Mouse (Mus musculus) hindbrain, postnatal 0 days (tissue): Measurements from ENCODE around the gene Igsf23. TPM values are rescaled to one million over a fixed set of nuclear protein-coding genes. Genes with fewer than 3 reads are reported as not detected.
"Not testable (repeated sequence)": the region's sequence is repeated elsewhere in the genome, so short reads cannot be mapped to it uniquely, and the experiment has no call there.

Experiments
- ATAC-seq: fragments of 200-750 bp; cut with Nextera tagmentation; 2 replicates; pipeline ENCODE4 v1.8.0; 2017; ENCODE audit warnings: mild to moderate bottlenecking, moderate TSS enrichment, moderate library complexity
- DNase-seq: peaks from one replicate; pipeline ENCODE4 v3.0.0-alpha.2; 2015; ENCODE audit warnings: low spot score
- H3K27ac ChIP-seq: fragments of 300-500 bp; sonication (generic); 2 replicates; pipeline ENCODE4 v1.5.1; 2014; ENCODE audit warnings: mild to moderate bottlenecking
- H3K27me3 ChIP-seq: fragments of 300-500 bp; sonication (generic); 2 replicates; pipeline ENCODE4 v1.6.1; 2014; ENCODE audit warnings: low read length, mixed read lengths; ENCODE audit not compliant: insufficient read depth
- H3K36me3 ChIP-seq: fragments of 300-500 bp; sonication (generic); 2 replicates; pipeline ENCODE4 v1.6.1; 2014; ENCODE audit warnings: low read length, mixed read lengths; ENCODE audit not compliant: insufficient read depth
- H3K4me1 ChIP-seq: fragments of 300-500 bp; sonication (generic); 2 replicates; pipeline ENCODE4 v1.6.1; 2014; ENCODE audit warnings: antibody characterized with exemption, low read length, mixed read lengths; ENCODE audit not compliant: insufficient read depth
- H3K4me2 ChIP-seq: fragments of 300-500 bp; sonication (generic); 2 replicates; pipeline ENCODE4 v1.6.1; 2014; ENCODE audit warnings: low read depth, mild to moderate bottlenecking, low read length, moderate library complexity, mixed read lengths
- H3K4me3 ChIP-seq: fragments of 300-500 bp; sonication (generic); 2 replicates; pipeline ENCODE4 v1.5.1; 2014; ENCODE audit warnings: low read length
- H3K9ac ChIP-seq: fragments of 300-500 bp; sonication (generic); replicated peaks from 2 replicates; pipeline ENCODE4 v1.6.1; 2014; ENCODE audit warnings: mild to moderate bottlenecking, low read length, moderate library complexity, mixed read lengths
- H3K9me3 ChIP-seq: fragments of 300-500 bp; sonication (generic); 2 replicates; pipeline ENCODE4 v1.6.1; 2016; ENCODE audit warnings: low read length, mixed read lengths
- CTCF ChIP-seq: IDR thresholded peaks from 2 replicates; pipeline ENCODE4 v1.5.1; 2016; ENCODE audit warnings: antibody characterized with exemption, control low read depth, low read depth
- WGBS: fragments of 180-500 bp; shearing (Covaris S2); extraction: QIAGEN DNeasy Blood & Tissue Kit; methylation state at CpG from one replicate; pipeline ENCODE4 v1.1.7; 2014; 5-methylcytosine and 5-hydroxymethylcytosine counted together
- polyA plus RNA-seq: library from polyadenylated mRNA; unstranded; fragments of >200 nt; fragmentation: Nextera tagmentation; extraction: Ambion mirVana; gene quantifications from 2 replicates; pipeline ENCODE4 v1.2.1, GENCODE M21; 2015
- total RNA-seq: library from RNA; depleted of rRNA; stranded (reverse); fragments of >200 nt; gene quantifications from 2 replicates; pipeline ENCODE4 v1.2.3, GENCODE M21; 2014

Igsf23 gene
- total and polyA plus RNA-seq, 2 experiments from 2014 or later = not detected

GRCm38 (mm10) chr7:19937229-19937821 is 13.2 kb downstream of the Igsf23 start:
- Histone ChIP-seq H3K27ac (no peak overlapping the region), H3K27me3 (no peaks in the 10 kb centered on the region), H3K4me2 (no peak overlapping the region), H3K4me3 (no peak overlapping the region), H3K9me3 (no peaks in the 10 kb centered on the region), H3K9ac (no peak overlapping the region), H3K36me3 (no peaks in the 10 kb centered on the region), H3K4me1 (no peaks in the 10 kb centered on the region)
- WGBS = 86% methylated on average over 11 of the region's 11 CpGs
- DNase-seq (no peak), ATAC-seq (no peak)
- TF ChIP-seq CTCF = no peak

- no peak overlapping the region for H3K4me2 ChIP-seq
- H3K4me1 ChIP-seq = no peaks in the 10 kb centered on the region
- no peak for DNase-seq
- no peaks in the 10 kb centered on the region for H3K27me3 ChIP-seq
- H3K4me3 ChIP-seq = no peak overlapping the region
- H3K36me3 ChIP-seq = no peaks in the 10 kb centered on the region
- ATAC-seq = no peak
- 61% methylated on average over 6 of the region's 6 CpGs for WGBS
- no peak overlapping the region for H3K27ac ChIP-seq
- no peaks in the 10 kb centered on the region for H3K9me3 ChIP-seq
- H3K9ac ChIP-seq = no peak overlapping the region
- TF ChIP-seq CTCF = no peak
These were observed 14.6 kb downstream of the Igsf23 start for GRCm38 (mm10) chr7:19935961-19936360.

DNA sequence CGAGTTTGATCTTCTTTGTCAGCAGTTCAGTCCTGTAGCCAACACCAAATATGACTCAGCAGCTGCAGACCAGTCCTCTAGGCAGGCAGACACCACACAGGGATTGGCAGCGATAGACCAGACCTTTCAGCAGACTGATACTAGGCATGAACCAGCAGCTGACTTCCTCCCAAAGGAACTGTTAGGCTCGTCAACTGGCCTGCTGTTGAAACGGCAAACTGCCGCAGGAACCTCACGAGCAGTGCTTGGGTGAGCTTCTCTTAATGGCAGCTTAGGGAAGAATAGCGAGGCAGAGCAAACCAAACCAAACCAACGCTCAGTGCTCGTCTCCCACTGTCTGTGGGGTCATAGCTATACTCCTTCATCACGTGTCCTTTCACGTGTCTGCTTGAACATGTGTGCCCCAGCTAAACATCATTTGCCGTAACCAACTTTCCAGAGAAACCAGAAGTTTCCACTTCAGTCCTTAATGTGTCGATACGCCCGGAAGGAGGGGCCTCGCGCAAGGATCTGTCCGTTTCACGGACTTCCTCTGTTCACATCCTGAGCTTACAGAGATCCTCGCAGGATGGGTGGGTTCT is 15.3 kb downstream of the Igsf23 start:
- no peak for TF ChIP-seq CTCF
- Histone ChIP-seq H3K4me3 (no peak overlapping the region), H3K4me2 (no peak overlapping the region), H3K27ac (no peak overlapping the region), H3K36me3 (no peaks in the 10 kb centered on the region), H3K4me1 (no peaks in the 10 kb centered on the region), H3K9ac (no peak overlapping the region), H3K27me3 (no peaks in the 10 kb centered on the region), H3K9me3 (no peaks in the 10 kb centered on the region)
- WGBS = 78% methylated on average over 20 of the region's 20 CpGs
- ATAC-seq (no peak), DNase-seq (no peak)

DNA sequence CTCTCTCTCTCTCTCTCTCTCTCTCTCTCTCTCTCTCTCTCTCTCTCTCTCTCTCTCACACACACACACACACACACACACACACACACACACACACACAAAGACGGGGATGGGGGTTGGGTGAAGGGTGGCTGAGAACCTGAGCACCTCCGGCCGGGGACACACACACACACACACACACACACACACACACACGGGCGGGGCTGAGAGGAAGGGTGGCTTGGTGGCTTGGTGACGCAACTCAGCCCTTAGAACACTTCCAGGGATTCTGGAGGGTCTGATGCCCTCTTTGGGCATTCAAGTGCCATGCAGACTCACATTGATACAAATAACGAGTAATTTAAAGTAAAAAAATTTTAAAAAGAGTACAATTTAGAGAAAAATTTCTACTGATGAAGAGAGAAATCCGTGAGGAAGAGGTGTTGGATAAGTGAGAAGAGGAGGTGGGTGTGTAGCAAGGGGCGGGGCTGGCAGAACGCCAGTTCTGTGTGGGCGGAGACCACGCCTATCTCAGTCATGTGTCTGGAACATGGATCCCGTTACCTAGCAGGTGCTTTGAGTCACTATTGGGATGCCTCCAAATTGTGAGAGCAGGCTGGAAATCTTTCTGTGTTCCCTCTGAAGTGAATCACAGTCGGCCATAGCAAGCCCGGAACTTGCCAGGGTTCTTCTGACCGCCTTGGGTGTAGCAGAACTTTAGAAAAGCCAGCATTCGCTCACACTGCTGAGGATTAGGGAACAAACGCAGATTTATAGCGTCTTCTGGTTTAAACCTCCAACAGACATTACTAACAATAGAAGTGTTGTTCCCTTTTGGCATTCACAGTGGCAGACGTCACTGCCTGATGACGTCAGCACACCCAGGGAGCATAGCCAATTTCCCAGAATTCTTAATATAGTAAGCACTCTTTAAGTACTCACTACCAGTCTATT is 17.4 kb downstream of the Igsf23 start:
- TF ChIP-seq CTCF = no peak
- no peaks in the 10 kb centered on the region for H3K4me1 ChIP-seq
- no peaks in the 10 kb centered on the region for H3K36me3 ChIP-seq
- ATAC-seq (peak; percentile 90), DNase-seq (peak; percentile 80)
- peak overlapping the region; percentile 47 for H3K4me2 ChIP-seq
- WGBS = 20% methylated on average over 20 of the region's 21 CpGs
- no peaks in the 10 kb centered on the region for H3K9me3 ChIP-seq
- H3K27me3 ChIP-seq = no peaks in the 10 kb centered on the region
- peak overlapping the region; percentile 68 for H3K27ac ChIP-seq
- 0 out of 2 replicates have a peak overlapping the region, but pooled peaks have one; percentile 10 for H3K9ac ChIP-seq
- peak overlapping the region; percentile 19 for H3K4me3 ChIP-seq

- peak; percentile 12 for DNase-seq
- no peaks in the 10 kb centered on the region for H3K9me3 ChIP-seq
- no peak overlapping the region for H3K4me3 ChIP-seq
- H3K9ac ChIP-seq = no peak overlapping the region
- no peaks in the 10 kb centered on the region for H3K27me3 ChIP-seq
- TF ChIP-seq CTCF = no peak
- 33% methylated on average over 13 of the region's 13 CpGs for WGBS
- peak overlapping the region; percentile 32 for H3K4me2 ChIP-seq
- peak overlapping the region; percentile 68; the same call in 1 of the 2 replicates for H3K27ac ChIP-seq
- H3K36me3 ChIP-seq = no peaks in the 10 kb centered on the region
- no peaks in the 10 kb centered on the region for H3K4me1 ChIP-seq
- peak; percentile 61 for ATAC-seq
These were observed 18.3 kb downstream of the Igsf23 start for GRCm38 (mm10) chr7:19932133-19932876.

DNA sequence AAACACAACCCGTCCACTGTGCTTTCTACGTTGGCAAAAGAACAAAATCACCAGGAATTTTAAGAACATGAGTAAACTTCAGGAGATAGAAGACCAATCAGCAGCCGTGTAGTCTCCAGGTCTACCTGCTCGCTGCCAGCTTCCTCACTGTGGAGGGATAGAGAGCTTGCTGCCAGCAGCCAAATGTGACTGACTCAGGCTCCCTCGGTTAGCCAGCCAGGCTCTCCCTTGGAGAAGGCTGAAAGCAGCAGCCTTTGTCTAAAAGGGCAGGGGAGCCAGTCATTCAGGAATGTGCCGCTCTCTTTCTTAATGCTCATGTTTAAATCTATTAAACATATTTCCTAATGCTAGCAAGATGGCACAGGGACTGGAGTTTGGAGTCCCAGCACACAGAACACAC is 20.1 kb downstream of the Igsf23 start:
- H3K9me3 ChIP-seq, H3K9ac ChIP-seq, H3K27me3 ChIP-seq, H3K36me3 ChIP-seq, H3K4me2 ChIP-seq, H3K4me3 ChIP-seq, H3K4me1 ChIP-seq, H3K27ac ChIP-seq, ATAC-seq, DNase-seq: not testable (repeated sequence)
- WGBS = 72% methylated on average over 6 of the region's 6 CpGs
